Mouse (Mus musculus) ES-E14 (cell line): ENCODE measurements around the gene Cyp3a25. TPM values are rescaled to one million over a fixed set of nuclear protein-coding genes. Genes with fewer than 3 reads are reported as not detected.
"Not testable (repeated sequence)": the region's sequence is repeated elsewhere in the genome, so short reads cannot be mapped to it uniquely, and the experiment has no call there.

Experiments
- DNase-seq: peaks from one replicate; pipeline ENCODE4 v3.0.0-alpha.2; 2013; ENCODE audit warnings: low read depth, low spot score
- H3K27ac ChIP-seq: 2 replicates; pipeline ENCODE4 v1.5.1; 2012; ENCODE audit warnings: low read depth, mild to moderate bottlenecking, low read length, moderate library complexity, mixed read lengths; ENCODE audit not compliant: poor library complexity, insufficient read depth, severe bottlenecking
- H3K36me3 ChIP-seq: 2 replicates; pipeline ENCODE4 v1.6.1; 2012; ENCODE audit warnings: mild to moderate bottlenecking, low read length, moderate library complexity, mixed read lengths; ENCODE audit not compliant: control insufficient read depth, poor library complexity, insufficient read depth, severe bottlenecking
- H3K4me1 ChIP-seq, 2 experiments: fragments of 150-350 bp in 1 of 2; sonication (generic) in 1 of 2; 2 replicates each; pipeline ENCODE4 v1.6.1; 2012; ENCODE audit warnings: low read length in 2 of 2, mild to moderate bottlenecking in 1 of 2, mixed read lengths in 1 of 2; ENCODE audit not compliant: control insufficient read depth in 2 of 2, insufficient read depth in 2 of 2, poor library complexity in 1 of 2
- H3K4me3 ChIP-seq, 2 experiments: fragments of 150-350 bp in 1 of 2; sonication (generic) in 1 of 2; 2 replicates each; pipeline ENCODE4 v1.5.1; 2012; ENCODE audit warnings: low read length in 2 of 2, low read depth in 1 of 2, mild to moderate bottlenecking in 1 of 2, mixed read lengths in 1 of 2; ENCODE audit not compliant: insufficient read depth in 1 of 2, poor library complexity in 1 of 2, severe bottlenecking in 1 of 2
- H3K9ac ChIP-seq: 2 replicates; pipeline ENCODE4 v1.6.1; 2012; ENCODE audit warnings: low read depth, mild to moderate bottlenecking, low read length, mixed read lengths; ENCODE audit not compliant: poor library complexity, insufficient read depth, severe bottlenecking
- H3K9me3 ChIP-seq: fragments of 150-350 bp; sonication (generic); 2 replicates; pipeline ENCODE4 v1.6.1; 2012; ENCODE audit warnings: low read depth, mild to moderate bottlenecking, low read length; ENCODE audit not compliant: control insufficient read depth, insufficient read depth
- CHD2 ChIP-seq: IDR thresholded peaks from 2 replicates; pipeline ENCODE4 v1.6.1; 2014; ENCODE audit warnings: mild to moderate bottlenecking, low read depth, low read length, inconsistent platforms
- HCFC1 ChIP-seq: IDR thresholded peaks from 2 replicates; pipeline ENCODE4 v1.6.1; 2012; ENCODE audit warnings: low read length, inconsistent platforms, borderline replicate concordance; ENCODE audit not compliant: insufficient read depth
- MAFK ChIP-seq: IDR thresholded peaks from 2 replicates; pipeline ENCODE4 v1.6.1; 2014; ENCODE audit warnings: mild to moderate bottlenecking, low read depth, low read length, inconsistent platforms; ENCODE audit not compliant: insufficient read depth
- ZC3H11A ChIP-seq: IDR thresholded peaks from 2 replicates; pipeline ENCODE4 v1.6.1; 2012; ENCODE audit warnings: low read depth, mild to moderate bottlenecking, inconsistent platforms, low read length, borderline replicate concordance
- ZNF384 ChIP-seq: IDR thresholded peaks from 2 replicates; pipeline ENCODE4 v1.6.1; 2012; ENCODE audit warnings: low read depth, low read length, inconsistent platforms
- in situ Hi-C, 2 experiments: fragments of 600-800 bp; cut with MboI; formaldehyde crosslinking; loops; one replicate each; pipeline ENCODE4 v1.15.1; 2025; ENCODE audit warnings: low sequenced_read_pairs in 2 of 2, inconsistent platforms in 1 of 2; ENCODE audit not compliant: unreplicated experiment in 2 of 2
- total RNA-seq: library from RNA; depleted of rRNA; stranded (reverse); fragments of 300-350 nt; gene quantifications from 2 replicates; pipeline ENCODE4 v1.2.3, GENCODE M21; 2012; rRNA removed

The Cyp3a25 gene
- not detected in 2 replicates for total RNA-seq

DNA sequence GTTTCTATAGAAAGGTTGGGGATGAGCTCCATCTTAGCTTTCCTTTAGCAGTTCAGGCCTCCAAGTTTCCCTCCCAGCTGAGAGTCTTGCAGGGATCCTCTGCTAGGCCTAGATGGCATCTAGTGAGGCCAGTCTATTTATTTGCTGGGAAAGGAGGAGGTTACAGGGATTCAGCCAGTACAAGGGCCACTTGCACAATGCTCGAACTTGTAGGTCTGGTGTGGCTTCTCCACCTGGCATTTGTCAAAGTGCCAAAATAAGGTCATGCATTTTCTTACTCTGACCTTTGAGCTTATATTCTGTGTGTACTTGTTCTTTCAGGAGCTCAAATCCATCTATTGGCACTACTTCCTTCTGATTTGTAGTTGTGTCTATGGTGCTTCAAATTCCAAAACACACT, at the start of gene Cyp3a25:
Gene Cyp3a25, minus strand, starts transcription at position 110 of the 400 bp plus-strand sequence.
- H3K9ac ChIP-seq, H3K4me3 ChIP-seq, H3K36me3 ChIP-seq, H3K4me1 ChIP-seq, H3K27ac ChIP-seq, H3K9me3 ChIP-seq, DNase-seq, in situ Hi-C loops: not testable (repeated sequence)

DNA sequence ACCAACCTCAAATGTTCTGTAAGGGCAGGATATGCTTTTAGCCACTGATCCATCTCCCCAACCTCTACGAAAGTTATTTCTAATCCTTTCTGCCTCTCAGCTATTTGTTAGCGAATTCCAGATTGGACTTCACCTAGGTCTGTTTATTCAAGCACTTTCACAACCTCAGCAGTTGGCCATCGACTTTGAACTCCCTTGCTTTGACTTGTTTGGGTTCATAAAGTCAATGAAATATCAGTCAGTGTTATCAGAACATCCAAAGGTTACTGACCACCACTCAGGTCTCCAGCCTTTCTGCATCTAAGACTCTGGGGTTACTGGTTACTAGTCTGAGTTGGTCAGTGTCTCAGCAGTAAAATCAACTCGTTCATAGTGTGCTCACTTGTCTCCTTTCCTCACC, 11.7 kb upstream of the Cyp3a25 start:
- Histone ChIP-seq H3K9ac (no peak overlapping the region), H3K27ac (no peak overlapping the region), H3K4me1 (no peaks in the 10 kb centered on the region), H3K36me3 (no peaks in the 10 kb centered on the region), H3K4me3 (no peak overlapping the region), H3K9me3 (no peaks in the 10 kb centered on the region)
- in situ Hi-C loops: no loop called here
- TF ChIP-seq MAFK: no peak
- no peak for TF ChIP-seq ZNF384
- TF ChIP-seq CHD2: no peak
- no peak for TF ChIP-seq ZC3H11A
- TF ChIP-seq HCFC1: no peak
- DNase-seq: no peak

DNA sequence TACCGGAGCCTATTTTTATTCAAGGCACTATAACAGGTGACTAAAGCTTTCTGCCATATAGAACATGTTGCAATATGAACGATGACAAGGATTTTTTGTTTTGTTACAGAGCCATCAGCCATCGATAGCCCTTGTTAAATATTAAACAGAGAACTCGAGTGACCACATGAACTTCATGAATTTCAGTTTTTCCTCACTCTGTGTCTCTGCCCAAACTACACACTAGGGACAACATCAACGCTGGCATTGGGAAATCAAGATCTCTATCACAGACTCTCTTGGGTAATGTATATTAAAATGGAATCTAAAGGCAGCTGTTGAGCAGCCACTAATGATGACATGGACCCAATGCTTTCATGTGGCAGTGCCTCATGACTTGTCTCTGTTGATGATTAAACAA, 8.9 kb upstream of the Cyp3a25 start:
- Histone ChIP-seq H3K4me3 (no peak overlapping the region), H3K36me3 (no peaks in the 10 kb centered on the region), H3K27ac (no peak overlapping the region), H3K9me3 (no peaks in the 10 kb centered on the region), H3K4me1 (no peaks in the 10 kb centered on the region), H3K9ac (no peak overlapping the region)
- no peak for TF ChIP-seq ZC3H11A
- no peak for TF ChIP-seq HCFC1
- no peak for TF ChIP-seq CHD2
- no peak for TF ChIP-seq ZNF384
- no peak for TF ChIP-seq MAFK
- DNase-seq: no peak
- in situ Hi-C loops: no loop called here

DNA sequence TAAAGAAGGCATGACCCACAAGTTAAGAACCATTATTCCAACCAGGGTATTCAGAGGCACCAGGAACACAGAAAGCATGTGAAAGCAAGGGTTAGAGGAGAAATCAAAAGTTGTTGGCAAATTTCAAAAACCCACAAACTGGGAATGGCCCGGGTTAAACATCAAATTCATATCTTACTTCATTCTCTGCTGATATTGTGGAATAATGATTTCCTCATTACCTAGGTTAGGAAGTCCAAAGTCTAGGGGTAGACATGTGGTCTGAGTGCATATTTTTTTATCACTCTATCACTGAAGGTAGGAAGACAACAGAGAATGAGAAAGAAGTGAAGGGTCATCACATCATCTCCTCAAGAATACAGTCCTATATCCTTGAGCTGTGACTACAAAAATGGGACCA, 1.8 kb upstream of the Cyp3a25 start:
- DNase-seq: no peak
- H3K4me1 ChIP-seq: no peaks in the 10 kb centered on the region
- H3K4me3 ChIP-seq: no peak overlapping the region
- no peak for TF ChIP-seq CHD2
- no peak for TF ChIP-seq HCFC1
- TF ChIP-seq MAFK: no peak
- no peak for TF ChIP-seq ZNF384
- no peak for TF ChIP-seq ZC3H11A
- no peaks in the 10 kb centered on the region for H3K9me3 ChIP-seq
- H3K27ac ChIP-seq: no peak overlapping the region
- H3K9ac ChIP-seq: no peak overlapping the region
- in situ Hi-C loops: no loop called here
- no peaks in the 10 kb centered on the region for H3K36me3 ChIP-seq

DNA sequence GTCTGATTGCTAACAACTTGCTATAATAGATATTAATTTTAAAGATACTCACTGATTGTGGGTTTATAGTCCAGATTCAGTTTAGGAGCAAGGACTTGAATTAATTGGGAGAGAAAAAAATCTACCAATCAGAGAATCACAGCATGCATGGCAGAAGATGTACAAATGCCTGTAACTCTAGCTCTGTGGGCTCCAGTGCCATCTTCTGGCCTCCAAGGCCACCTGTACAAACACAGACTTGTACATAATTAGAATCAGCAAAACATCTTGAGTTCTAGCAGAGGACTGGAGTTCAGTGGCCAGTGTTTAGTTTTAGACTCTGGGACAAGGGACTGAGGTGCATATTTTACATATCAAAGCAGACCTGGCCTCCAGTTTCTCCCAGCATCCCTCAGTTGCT, 42.3 kb downstream of the Cyp3a25 start:
- Histone ChIP-seq H3K4me3 (no peak overlapping the region), H3K4me1 (no peaks in the 10 kb centered on the region), H3K9me3 (peaks cover 2% of the 10 kb centered on the region; the same call in 1 of the 2 replicates), H3K9ac (no peak overlapping the region), H3K36me3 (no peaks in the 10 kb centered on the region), H3K27ac (no peak overlapping the region)
- DNase-seq: no peak
- TF ChIP-seq CHD2: no peak
- TF ChIP-seq ZNF384: no peak
- no peak for TF ChIP-seq ZC3H11A
- TF ChIP-seq MAFK: no peak
- no peak for TF ChIP-seq HCFC1
- in situ Hi-C loops: no loop called here

Other genes starting within 250 kb of the Cyp3a25 start
- gene Cyp3a44, start 203.7 kb downstream of the Cyp3a25 start, total RNA-seq: not detected in 2 replicates
- gene Cyp3a11, start 129.7 kb downstream of the Cyp3a25 start, total RNA-seq: not detected in 2 replicates
- gene Cyp3a59, start 69.6 kb upstream of the Cyp3a25 start, total RNA-seq: not detected in 2 replicates
- not detected in 2 replicates for gene Gm5565, start 150.9 kb upstream of the Cyp3a25 start, total RNA-seq
- gene Gm6309, start 161.1 kb upstream of the Cyp3a25 start, total RNA-seq: not detected in 2 replicates
- gene 1700001J03Rik, start 175.7 kb upstream of the Cyp3a25 start, total RNA-seq: not detected in 2 replicates
- 18.5 and 25.1 TPM in 2 replicates for gene Rnf6, start 211.9 kb upstream of the Cyp3a25 start, total RNA-seq
- gene Cdk8, start 221.6 kb upstream of the Cyp3a25 start, total RNA-seq: 61.7 and 63.9 TPM in 2 replicates